Mouse (Mus musculus) intestine, postnatal 0 days (tissue): Measurements from ENCODE around the gene Bmp2k. TPM values are rescaled to one million over a fixed set of nuclear protein-coding genes. Genes with fewer than 3 reads are reported as not detected.
A peak's percentile ranks its signal among the peaks of the same experiment; 100 is the strongest.

ENCODE experiments used
- ATAC-seq: fragments of 200-750 bp; cut with Nextera tagmentation; 2 replicates; pipeline ENCODE4 v1.8.0; 2017; ENCODE audit warnings: mild to moderate bottlenecking, moderate TSS enrichment, moderate library complexity
- H3K27ac ChIP-seq: fragments of 300-500 bp; sonication (generic); 2 replicates; pipeline ENCODE4 v1.5.1; 2014; ENCODE audit warnings: mild to moderate bottlenecking, low read depth, low read length, moderate library complexity
- H3K27me3 ChIP-seq: fragments of 300-500 bp; sonication (generic); replicated peaks from 2 replicates; pipeline ENCODE4 v1.6.1; 2014; ENCODE audit warnings: low read length, mixed read lengths; ENCODE audit not compliant: control insufficient read depth, insufficient read depth
- H3K36me3 ChIP-seq: fragments of 300-500 bp; sonication (generic); 2 replicates; pipeline ENCODE4 v1.6.1; 2014; ENCODE audit warnings: mild to moderate bottlenecking, moderate library complexity; ENCODE audit not compliant: control insufficient read depth, insufficient read depth
- H3K4me1 ChIP-seq: fragments of 300-500 bp; sonication (generic); replicated peaks from 2 replicates; pipeline ENCODE4 v1.6.1; 2014; ENCODE audit warnings: antibody characterized with exemption, low read length, mixed read lengths; ENCODE audit not compliant: control insufficient read depth, insufficient read depth
- H3K4me2 ChIP-seq: fragments of 300-500 bp; sonication (generic); replicated peaks from 2 replicates; pipeline ENCODE4 v1.6.1; 2014; ENCODE audit warnings: low read depth, mild to moderate bottlenecking, moderate library complexity
- H3K4me3 ChIP-seq: fragments of 300-500 bp; sonication (generic); 2 replicates; pipeline ENCODE4 v1.5.1; 2014; ENCODE audit warnings: low read depth, low read length
- H3K9ac ChIP-seq: fragments of 300-500 bp; sonication (generic); 2 replicates; pipeline ENCODE4 v1.6.1; 2014; ENCODE audit warnings: mild to moderate bottlenecking, low read depth, low read length
- H3K9me3 ChIP-seq: fragments of 300-500 bp; sonication (generic); 2 replicates; pipeline ENCODE4 v1.6.1; 2016; ENCODE audit warnings: mixed run types; ENCODE audit not compliant: control insufficient read depth
- CTCF ChIP-seq: sonication (generic); IDR thresholded peaks from 2 replicates; pipeline ENCODE4 v1.5.1; 2016; ENCODE audit warnings: low read depth, mild to moderate bottlenecking, control low read depth, antibody characterized with exemption, moderate library complexity
- WGBS: fragments of 180-500 bp; shearing (Covaris S2); extraction: QIAGEN DNeasy Blood & Tissue Kit; methylation state at CpG from one replicate; pipeline ENCODE4 v1.1.7; 2014; 5-methylcytosine and 5-hydroxymethylcytosine counted together
- polyA plus RNA-seq: library from polyadenylated mRNA; unstranded; fragments of >200 nt; fragmentation: Nextera tagmentation; extraction: Ambion mirVana; gene quantifications from 2 replicates; pipeline ENCODE4 v1.2.1, GENCODE M21; 2015

The Bmp2k gene
- polyA plus RNA-seq, 1 experiment from 2014 or later, result 21.2 TPM

DNA sequence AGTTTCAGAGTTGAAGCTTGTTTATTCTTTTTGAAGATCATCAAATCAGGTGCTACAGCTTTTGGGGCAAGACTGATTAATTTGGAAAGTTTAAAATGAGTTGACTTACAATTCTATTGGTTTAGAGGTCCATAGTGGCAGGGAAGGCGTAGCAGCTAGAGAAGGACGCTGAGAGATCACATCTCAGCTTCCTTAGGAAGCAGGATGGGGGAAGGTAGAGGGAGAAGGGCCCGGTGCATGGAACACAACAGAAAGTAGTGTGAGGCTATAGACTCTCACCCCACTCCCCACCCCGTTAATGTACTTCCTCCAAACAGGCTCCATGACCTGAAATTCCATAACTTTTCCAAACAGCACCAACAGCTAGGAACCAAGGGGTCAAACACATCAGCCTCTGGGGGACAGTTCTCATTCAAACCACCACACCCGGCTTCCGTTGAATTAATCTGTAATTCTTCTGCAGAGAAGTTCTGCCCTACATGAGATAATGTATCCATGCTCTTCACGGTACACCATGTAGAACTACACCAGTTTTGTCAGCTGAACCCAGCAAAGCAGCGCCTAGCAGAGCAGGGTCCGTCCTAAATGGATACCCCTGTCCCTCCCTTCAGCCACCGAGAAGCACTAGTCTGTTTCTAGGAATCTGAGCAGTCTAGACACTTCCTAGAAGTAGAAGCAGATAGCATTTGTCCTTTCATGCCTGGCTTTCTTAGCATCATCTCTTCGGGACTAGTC, 12.3 kb downstream of the Bmp2k start:
- 0 out of 2 replicates have a peak, but pooled peaks cover 4% of the 10 kb centered on the region for H3K4me1 ChIP-seq
- H3K36me3 ChIP-seq, result no peaks in the 10 kb centered on the region
- no peaks in the 10 kb centered on the region for H3K27me3 ChIP-seq
- H3K27ac ChIP-seq, result no peak overlapping the region
- no peak for TF ChIP-seq CTCF
- no peak overlapping the region for H3K4me2 ChIP-seq
- H3K4me3 ChIP-seq, result no peak overlapping the region
- no peak for ATAC-seq
- H3K9me3 ChIP-seq, result no peaks in the 10 kb centered on the region
- H3K9ac ChIP-seq, result no peak overlapping the region
- WGBS, result 83% methylated on average over 11 of the region's 11 CpGs

GRCm38 (mm10) chr5:97015781-97016508, 18.5 kb downstream of the Bmp2k start:
- H3K4me1 ChIP-seq, result no peaks in the 10 kb centered on the region
- ATAC-seq, result no peak
- H3K9me3 ChIP-seq, result no peaks in the 10 kb centered on the region
- no peaks in the 10 kb centered on the region for H3K27me3 ChIP-seq
- WGBS, result 68% methylated on average over 11 of the region's 11 CpGs
- H3K4me3 ChIP-seq, result no peak overlapping the region
- TF ChIP-seq CTCF, result no peak; the same call in 1 of the 2 replicates
- no peak overlapping the region for H3K27ac ChIP-seq
- H3K9ac ChIP-seq, result no peak overlapping the region
- no peaks in the 10 kb centered on the region for H3K36me3 ChIP-seq
- no peak overlapping the region for H3K4me2 ChIP-seq

DNA sequence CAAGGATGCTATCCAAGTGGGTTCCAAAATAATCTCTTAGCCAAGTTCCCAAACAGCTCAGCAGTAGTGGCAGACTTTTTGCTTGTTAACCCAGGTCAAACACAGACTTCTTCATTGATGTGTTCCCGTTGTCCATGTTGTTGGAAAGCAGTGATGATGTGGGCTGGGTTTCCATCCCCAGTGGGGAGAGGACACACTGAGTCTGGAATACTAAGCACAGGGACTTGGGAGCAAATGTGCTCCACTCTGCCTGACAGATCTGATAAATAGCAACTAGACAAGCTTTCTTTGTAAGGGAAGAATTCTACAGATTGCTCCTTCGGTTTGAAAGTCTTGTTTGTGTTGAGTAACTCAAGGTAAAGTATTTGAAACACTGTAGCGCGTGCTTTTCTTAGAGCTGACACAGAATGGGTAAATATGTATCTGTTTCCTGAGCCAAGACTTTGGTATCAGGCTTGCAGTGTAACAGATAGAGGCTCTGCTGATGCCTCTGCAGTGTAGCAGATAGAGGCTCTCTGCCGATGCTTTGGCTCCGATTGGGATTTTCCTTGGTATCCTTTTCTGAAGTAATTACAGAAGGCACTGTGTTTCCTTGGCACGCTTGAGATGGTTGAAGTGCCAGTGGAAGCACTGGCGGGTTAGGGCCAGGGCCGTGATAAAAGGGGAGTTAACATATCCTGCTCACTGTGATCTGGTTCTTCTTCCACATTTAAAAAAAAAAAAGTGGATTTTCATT, 19.5 kb downstream of the Bmp2k start:
- 78% methylated on average over 9 of the region's 9 CpGs for WGBS
- no peaks in the 10 kb centered on the region for H3K36me3 ChIP-seq
- no peak for ATAC-seq
- no peak for TF ChIP-seq CTCF
- no peak overlapping the region for H3K4me2 ChIP-seq
- H3K27me3 ChIP-seq, result no peaks in the 10 kb centered on the region
- no peaks in the 10 kb centered on the region for H3K9me3 ChIP-seq
- H3K4me1 ChIP-seq, result no peaks in the 10 kb centered on the region
- no peak overlapping the region for H3K4me3 ChIP-seq
- H3K9ac ChIP-seq, result no peak overlapping the region
- H3K27ac ChIP-seq, result no peak overlapping the region

- no peaks in the 10 kb centered on the region for H3K27me3 ChIP-seq
- TF ChIP-seq CTCF, result no peak
- H3K9me3 ChIP-seq, result no peaks in the 10 kb centered on the region
- peaks cover 8% of the 10 kb centered on the region for H3K4me1 ChIP-seq
- H3K4me3 ChIP-seq, result no peak overlapping the region
- no peaks in the 10 kb centered on the region for H3K36me3 ChIP-seq
- peak overlapping the region; percentile 16 for H3K27ac ChIP-seq
- no peak overlapping the region for H3K9ac ChIP-seq
- 46% methylated on average over 15 of the region's 15 CpGs for WGBS
- no peak overlapping the region; the same call in 1 of the 2 replicates for H3K4me2 ChIP-seq
- ATAC-seq, result peak; percentile 82
Measured at GRCm38 (mm10) chr5:97022305-97023278, 25.1 kb downstream of the Bmp2k start.

GRCm38 (mm10) chr5:97024834-97025233, 27.3 kb downstream of the Bmp2k start:
- no peak overlapping the region for H3K4me2 ChIP-seq
- no peak overlapping the region for H3K4me3 ChIP-seq
- WGBS, result 63% methylated on average over 5 of the region's 5 CpGs
- no peak for TF ChIP-seq CTCF
- H3K4me1 ChIP-seq, result peaks cover 8% of the 10 kb centered on the region
- ATAC-seq, result no peak
- no peaks in the 10 kb centered on the region for H3K27me3 ChIP-seq
- H3K36me3 ChIP-seq, result peaks cover 7% of the 10 kb centered on the region; the same call in 1 of the 2 replicates
- no peak overlapping the region for H3K27ac ChIP-seq
- no peak overlapping the region for H3K9ac ChIP-seq
- H3K9me3 ChIP-seq, result no peaks in the 10 kb centered on the region
